Mouse (Mus musculus) thymus, postnatal 25 days (tissue): ENCODE data around the gene Lypla2.

Experiments used
- DNase-seq: peaks from one replicate; pipeline ENCODE4 v3.0.0; 2022

Lypla2 gene

DNA sequence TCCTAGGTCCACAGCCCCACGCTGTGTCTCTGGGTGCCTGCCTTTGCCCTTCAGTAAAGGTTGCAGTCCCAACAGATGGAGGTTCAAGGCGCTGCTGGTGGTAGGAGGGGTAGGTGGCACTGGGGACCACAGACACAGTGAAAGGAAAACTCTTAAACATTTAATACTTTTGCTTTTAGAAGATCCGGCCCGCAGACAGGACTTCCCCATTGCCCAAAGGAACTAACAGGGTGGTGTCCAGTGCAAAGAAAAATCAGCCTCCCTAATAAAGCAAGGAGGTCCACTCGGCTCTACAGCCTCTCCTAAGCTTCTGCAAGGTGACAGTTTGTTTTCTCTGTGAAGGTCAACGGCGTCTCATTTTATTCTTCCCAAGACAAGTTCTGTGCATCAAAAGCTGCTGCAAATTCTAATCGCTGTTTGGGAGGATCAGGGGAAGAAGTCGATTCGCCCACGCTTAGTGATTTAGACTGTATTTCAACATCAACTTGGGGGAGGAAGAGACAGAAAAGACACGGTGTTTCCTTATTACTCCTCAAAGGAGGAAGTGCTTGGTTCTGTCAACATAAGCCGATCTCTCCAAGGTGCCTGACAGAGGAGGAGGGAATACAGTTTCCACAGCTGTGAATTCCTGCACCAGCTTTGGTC, 53.7 kb downstream of the Lypla2 start:
- no peak for DNase-seq
